Mouse (Mus musculus): ENCODE results near the gene Zfp160.
"Not testable (repeated sequence)": the region's sequence is repeated elsewhere in the genome, so short reads cannot be mapped to it uniquely, and the experiment has no call there.

The Zfp160 gene

DNA sequence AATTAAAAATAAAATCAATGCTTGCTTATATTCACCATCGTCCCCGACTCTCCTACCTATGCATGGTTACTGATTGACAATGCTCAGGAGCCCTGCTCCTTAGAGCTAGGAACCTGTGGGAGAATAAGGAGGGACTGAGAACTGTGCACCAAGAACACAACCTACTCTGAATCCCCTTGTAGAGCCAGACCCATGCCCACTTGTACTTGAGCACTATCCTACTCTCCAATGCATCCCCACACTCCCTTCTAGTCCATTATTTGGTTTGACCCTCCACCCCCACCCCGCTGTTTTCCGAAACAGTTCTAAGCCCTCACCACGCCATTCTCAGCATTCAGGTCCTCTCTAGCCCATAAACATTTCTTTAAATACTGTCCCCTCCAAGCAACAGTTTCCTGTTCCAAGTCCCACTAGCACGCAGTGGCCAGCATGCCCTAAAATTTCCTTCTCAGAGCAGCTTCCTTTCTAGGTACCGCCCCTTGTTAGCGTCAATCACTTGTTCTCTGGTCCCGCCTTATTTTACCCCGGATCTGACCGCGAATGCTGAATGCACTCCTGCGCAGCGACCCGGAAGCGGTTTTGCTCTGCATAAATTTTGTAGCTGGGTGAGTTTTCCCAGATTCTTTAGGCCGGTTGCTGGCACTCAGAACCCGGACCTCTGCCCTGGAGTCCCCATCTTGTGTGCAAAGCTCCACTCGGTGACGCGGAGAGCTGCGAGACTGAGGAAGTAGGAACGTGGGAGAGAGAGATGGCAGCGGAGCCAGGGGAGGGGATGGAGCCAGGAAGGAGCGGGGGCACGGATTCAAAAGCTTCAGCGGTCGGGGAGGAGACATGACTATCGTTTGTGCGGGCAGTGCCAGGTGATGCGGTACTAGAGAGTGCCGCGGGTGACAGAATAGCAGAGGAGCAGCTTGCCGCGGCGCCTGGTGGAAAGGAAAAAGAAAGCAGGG is at the start of gene Zfp160:
TSS of gene Zfp160 (plus strand) at position 522 of the 950 bp plus-strand sequence.
- no peaks in the 10 kb centered on the region for H3K27me3 ChIP-seq (ENCODE audit: insufficient read depth, low read length)
- H3K4me1 ChIP-seq (replicated peaks; ENCODE audit: low read depth, low read length): peaks cover 17% of the 10 kb centered on the region
- H3K36me3 ChIP-seq (ENCODE audit: insufficient read depth, low read length): peaks cover 19% of the 10 kb centered on the region
- peak within 1 kb of the TSS; percentile 92 for H3K4me3 ChIP-seq (replicated peaks; ENCODE audit: low read length)
- no peaks in the 10 kb centered on the region for H3K9me3 ChIP-seq (ENCODE audit: low read length)
- TF ChIP-seq POU5F1 (IDR thresholded peaks at IDR 0.05; ENCODE audit: borderline replicate concordance, low read length): no peak
- no peak for TF ChIP-seq NANOG (IDR thresholded peaks at IDR 0.05; ENCODE audit: borderline replicate concordance, low read length)
- no peak for TF ChIP-seq CTCF (conservative IDR thresholded peaks at IDR 0.05; ENCODE audit: low read length)

DNA sequence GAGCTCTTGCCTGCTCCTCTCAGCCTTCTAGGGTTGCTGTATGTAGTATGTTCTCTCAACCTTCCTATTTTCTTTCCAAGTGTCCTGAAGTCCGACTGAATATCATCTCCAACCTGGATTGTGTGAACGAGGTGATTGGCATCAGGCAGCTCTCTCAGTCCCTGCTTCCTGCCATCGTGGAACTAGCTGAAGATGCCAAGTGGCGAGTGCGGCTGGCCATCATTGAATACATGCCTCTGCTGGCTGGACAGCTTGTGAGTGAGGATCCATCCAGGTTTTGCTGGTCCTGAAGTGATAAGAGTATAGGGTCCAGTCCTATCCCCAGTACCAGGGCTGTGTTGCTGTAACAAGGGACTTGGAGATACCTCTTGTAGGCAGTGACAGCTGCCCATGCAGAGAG is 48.3 kb upstream of the Zfp160 start:
- Histone ChIP-seq H3K4me3 (replicated peaks; ENCODE audit: low read length) (no peak overlapping the region), H3K9me3 (ENCODE audit: low read length) (no peaks in the 10 kb centered on the region)
- TF ChIP-seq POU5F1 (IDR thresholded peaks at IDR 0.05; ENCODE audit: borderline replicate concordance, low read length) (no peak), NANOG (IDR thresholded peaks at IDR 0.05; ENCODE audit: borderline replicate concordance, low read length) (no peak), CTCF (conservative IDR thresholded peaks at IDR 0.05; ENCODE audit: low read length) (no peak)

DNA sequence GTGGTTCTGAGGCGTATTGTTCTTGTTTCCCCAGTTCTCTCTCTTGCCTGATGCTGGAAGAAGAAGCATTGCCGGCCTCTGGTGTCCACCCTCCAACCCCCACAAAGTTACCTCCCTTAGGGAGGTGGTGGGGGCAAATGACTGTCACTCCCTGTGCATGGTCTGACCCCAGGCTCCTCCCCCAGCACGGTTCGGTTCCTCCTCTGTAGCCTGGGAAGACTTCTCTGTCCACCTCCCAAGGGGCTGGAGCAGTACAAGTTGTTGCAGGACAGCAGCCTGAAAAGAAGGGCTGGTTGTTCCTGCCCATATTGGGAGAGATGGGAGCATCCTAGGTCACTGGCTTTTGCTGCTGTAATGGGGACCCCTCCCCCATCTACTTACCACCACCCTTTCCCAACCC is 43.3 kb upstream of the Zfp160 start:
- TF ChIP-seq NANOG (IDR thresholded peaks at IDR 0.05; ENCODE audit: borderline replicate concordance, low read length): no peak
- no peak for TF ChIP-seq CTCF (conservative IDR thresholded peaks at IDR 0.05; ENCODE audit: low read length)
- no peak for TF ChIP-seq POU5F1 (IDR thresholded peaks at IDR 0.05; ENCODE audit: borderline replicate concordance, low read length)
- H3K4me3 ChIP-seq (replicated peaks; ENCODE audit: low read length): no peak overlapping the region
- no peaks in the 10 kb centered on the region for H3K27me3 ChIP-seq (ENCODE audit: insufficient read depth, low read length)
- H3K4me1 ChIP-seq (replicated peaks; ENCODE audit: low read depth, low read length): peaks cover 2% of the 10 kb centered on the region; the same call in 1 of the 2 replicates
- H3K9me3 ChIP-seq (ENCODE audit: low read length): no peaks in the 10 kb centered on the region
- H3K36me3 ChIP-seq (ENCODE audit: insufficient read depth, low read length): peaks cover 96% of the 10 kb centered on the region

More for the DNA sequence above, 48.3 kb upstream of the Zfp160 start:
- H3K4me1 ChIP-seq (replicated peaks; ENCODE audit: low read depth, low read length): peaks cover 2% of the 10 kb centered on the region; the same call in 1 of the 2 replicates
- peaks cover 100% of the 10 kb centered on the region for H3K36me3 ChIP-seq (ENCODE audit: insufficient read depth, low read length)
- no peaks in the 10 kb centered on the region for H3K27me3 ChIP-seq (ENCODE audit: insufficient read depth, low read length)

- Histone ChIP-seq H3K9me3 (ENCODE audit: low read length) (no peaks in the 10 kb centered on the region), H3K36me3 (ENCODE audit: insufficient read depth, low read length) (peaks cover 83% of the 10 kb centered on the region), H3K4me1 (replicated peaks; ENCODE audit: low read depth, low read length) (peaks cover 2% of the 10 kb centered on the region; the same call in 1 of the 2 replicates), H3K27me3 (ENCODE audit: insufficient read depth, low read length) (no peaks in the 10 kb centered on the region), H3K4me3 (replicated peaks; ENCODE audit: low read length) (no peak overlapping the region)
- TF ChIP-seq CTCF (conservative IDR thresholded peaks at IDR 0.05; ENCODE audit: low read length) (no peak), NANOG (IDR thresholded peaks at IDR 0.05; ENCODE audit: borderline replicate concordance, low read length) (no peak), POU5F1 (IDR thresholded peaks at IDR 0.05; ENCODE audit: borderline replicate concordance, low read length) (no peak)
Measured at GRCm38 (mm10) chr17:20966681-20967080, 42.0 kb upstream of the Zfp160 start.

GRCm38 (mm10) chr17:20993716-20994115 is 15.0 kb upstream of the Zfp160 start:
- no peak for TF ChIP-seq POU5F1 (IDR thresholded peaks at IDR 0.05; ENCODE audit: borderline replicate concordance, low read length)
- no peak for TF ChIP-seq NANOG (IDR thresholded peaks at IDR 0.05; ENCODE audit: borderline replicate concordance, low read length)
- no peak for TF ChIP-seq CTCF (conservative IDR thresholded peaks at IDR 0.05; ENCODE audit: low read length)
- Histone ChIP-seq H3K27me3 (ENCODE audit: insufficient read depth, low read length) (no peaks in the 10 kb centered on the region), H3K9me3 (ENCODE audit: low read length) (no peaks in the 10 kb centered on the region), H3K4me3 (replicated peaks; ENCODE audit: low read length) (no peak overlapping the region), H3K36me3 (ENCODE audit: insufficient read depth, low read length) (no peaks in the 10 kb centered on the region), H3K4me1 (replicated peaks; ENCODE audit: low read depth, low read length) (no peaks in the 10 kb centered on the region)

- Histone ChIP-seq H3K4me3 (replicated peaks; ENCODE audit: low read length) (no peak within 1 kb of the TSS), H3K9me3 (ENCODE audit: low read length) (no peaks in the 10 kb centered on the region), H3K4me1 (replicated peaks; ENCODE audit: low read depth, low read length) (no peaks in the 10 kb centered on the region), H3K36me3 (ENCODE audit: insufficient read depth, low read length) (no peaks in the 10 kb centered on the region), H3K27me3 (ENCODE audit: insufficient read depth, low read length) (no peaks in the 10 kb centered on the region)
- no peak for TF ChIP-seq CTCF (conservative IDR thresholded peaks at IDR 0.05; ENCODE audit: low read length)
- TF ChIP-seq POU5F1 (IDR thresholded peaks at IDR 0.05; ENCODE audit: borderline replicate concordance, low read length): no peak
- TF ChIP-seq NANOG (IDR thresholded peaks at IDR 0.05; ENCODE audit: borderline replicate concordance, low read length): no peak
Measured at GRCm38 (mm10) chr17:20996364-20996763, 12.3 kb upstream of the Zfp160 start, which contains the start of gene Vmn1r233. Gene Vmn1r233, minus strand, starts transcription at chr17:20996464.

GRCm38 (mm10) chr17:21009726-21010125 is 1.0 kb downstream of the Zfp160 start:
- Histone ChIP-seq H3K4me3 (replicated peaks; ENCODE audit: low read length) (peak overlapping the region; percentile 92), H3K4me1 (replicated peaks; ENCODE audit: low read depth, low read length) (peaks cover 17% of the 10 kb centered on the region), H3K9me3 (ENCODE audit: low read length) (no peaks in the 10 kb centered on the region), H3K36me3 (ENCODE audit: insufficient read depth, low read length) (peaks cover 19% of the 10 kb centered on the region), H3K27me3 (ENCODE audit: insufficient read depth, low read length) (no peaks in the 10 kb centered on the region)
- TF ChIP-seq POU5F1 (IDR thresholded peaks at IDR 0.05; ENCODE audit: borderline replicate concordance, low read length) (no peak), CTCF (conservative IDR thresholded peaks at IDR 0.05; ENCODE audit: low read length) (no peak), NANOG (IDR thresholded peaks at IDR 0.05; ENCODE audit: borderline replicate concordance, low read length) (no peak)

GRCm38 (mm10) chr17:21018410-21019080 is 9.8 kb downstream of the Zfp160 start:
- TF ChIP-seq NANOG (IDR thresholded peaks at IDR 0.05; ENCODE audit: borderline replicate concordance, low read length) (no peak), POU5F1 (IDR thresholded peaks at IDR 0.05; ENCODE audit: borderline replicate concordance, low read length) (no peak), CTCF (conservative IDR thresholded peaks at IDR 0.05; ENCODE audit: low read length) (no peak)
- peaks cover 4% of the 10 kb centered on the region for H3K4me1 ChIP-seq (replicated peaks; ENCODE audit: low read depth, low read length)
- H3K9me3 ChIP-seq (ENCODE audit: low read length): no peaks in the 10 kb centered on the region
- H3K4me3 ChIP-seq (replicated peaks; ENCODE audit: low read length): no peak overlapping the region
- peaks cover 56% of the 10 kb centered on the region for H3K36me3 ChIP-seq (ENCODE audit: insufficient read depth, low read length)
- H3K27me3 ChIP-seq (ENCODE audit: insufficient read depth, low read length): no peaks in the 10 kb centered on the region

GRCm38 (mm10) chr17:21048020-21048419 is 39.3 kb downstream of the Zfp160 start:
- not testable (repeated sequence) for H3K36me3 ChIP-seq (ENCODE audit: insufficient read depth, low read length); H3K27me3 ChIP-seq (ENCODE audit: insufficient read depth, low read length); H3K9me3 ChIP-seq (ENCODE audit: low read length); H3K4me3 ChIP-seq (replicated peaks; ENCODE audit: low read length); H3K4me1 ChIP-seq (replicated peaks; ENCODE audit: low read depth, low read length)

Measured in E14TG2a.4 (cell line).